Mouse (Mus musculus) olfactory bulb, adult 2 months (tissue): ENCODE measurements around the gene Nudt8. TPM values are rescaled to one million over a fixed set of nuclear protein-coding genes. Genes with fewer than 3 reads are reported as not detected.
"Not testable (repeated sequence)": the region's sequence is repeated elsewhere in the genome, so short reads cannot be mapped to it uniquely, and the experiment has no call there.

ENCODE experiments used
- H3K27ac ChIP-seq: fragments of 200-500 bp; 2 replicates; pipeline ENCODE4 v1.5.1; 2012; ENCODE audit warnings: low read depth, low read length; ENCODE audit not compliant: insufficient read depth
- H3K4me1 ChIP-seq: fragments of 200-500 bp; 2 replicates; pipeline ENCODE4 v1.6.1; 2012; ENCODE audit warnings: low read length; ENCODE audit not compliant: control insufficient read depth, insufficient read depth
- H3K4me3 ChIP-seq: fragments of 200-500 bp; 2 replicates; pipeline ENCODE4 v1.5.1; 2012; ENCODE audit warnings: mild to moderate bottlenecking, low read depth, low read length, moderate library complexity; ENCODE audit not compliant: insufficient read depth
- CTCF ChIP-seq: fragments of 200-500 bp; IDR thresholded peaks from 2 replicates; pipeline ENCODE4 v1.5.1; 2012; ENCODE audit warnings: low read depth, mild to moderate bottlenecking, low read length, moderate library complexity; ENCODE audit not compliant: insufficient read depth
- POLR2A ChIP-seq: fragments of 200-500 bp; IDR thresholded peaks from 2 replicates; pipeline ENCODE4 v1.6.1; 2012; ENCODE audit warnings: mild to moderate bottlenecking, low read depth, low read length, moderate library complexity; ENCODE audit not compliant: insufficient read depth
- WGBS: fragments of 180-500 bp; shearing (Covaris S2); methylation state at CpG from one replicate; pipeline ENCODE4 v1.1.7; 2018; 5-methylcytosine and 5-hydroxymethylcytosine counted together
- polyA plus RNA-seq: library from polyadenylated mRNA; stranded (reverse); fragments of >200 nt; gene quantifications from 2 replicates; pipeline ENCODE4 v1.2.4, GENCODE M21; 2012; ENCODE audit warnings: low replicate concordance; ENCODE audit not compliant: missing spikeins, insufficient read depth, insufficient read length

Gene Nudt8
- not detected in 2 replicates for polyA plus RNA-seq

DNA sequence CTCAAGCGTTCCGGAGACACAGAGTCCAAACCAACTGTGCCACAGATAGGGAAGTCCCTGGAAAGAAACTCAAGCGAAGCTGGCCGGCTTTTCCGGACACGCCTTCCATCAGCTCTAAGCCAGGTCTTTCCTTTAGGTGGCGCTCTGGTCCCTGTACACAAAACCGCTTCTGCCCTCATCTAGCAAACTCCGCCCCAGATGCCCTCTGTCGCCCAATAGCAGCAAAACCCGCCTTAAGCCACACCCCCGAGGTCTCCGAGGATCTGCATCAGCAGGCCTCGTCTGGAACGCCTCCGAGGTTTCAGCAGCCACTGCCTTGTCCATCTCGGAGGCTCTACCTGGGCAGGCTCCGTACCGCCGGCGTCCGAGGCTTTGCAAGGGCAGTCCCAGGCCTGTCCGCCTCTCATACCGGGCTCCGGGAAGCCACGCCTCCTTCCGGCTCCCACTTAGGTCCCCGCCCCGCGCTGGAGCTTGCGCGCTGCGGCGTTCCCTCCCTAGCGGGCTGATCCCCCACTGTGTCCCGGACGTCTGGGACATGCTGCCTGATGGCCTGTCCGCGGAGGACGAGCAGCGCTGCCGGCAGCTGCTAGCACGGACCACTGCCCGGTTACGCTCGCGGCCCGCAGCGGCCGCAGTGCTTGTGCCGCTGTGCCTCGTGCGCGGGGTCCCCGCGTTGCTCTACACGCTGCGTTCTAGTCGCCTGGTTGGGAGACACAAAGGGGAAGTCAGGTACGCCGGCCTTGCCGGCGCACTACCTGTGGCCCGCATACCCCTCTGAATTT is at the start of gene Nudt8, which contains the start of gene Gm49405:
TSS of gene Nudt8 (plus strand) at position 462 of the 782 bp plus-strand sequence.
TSS of gene Gm49405 (plus strand) at position 508 of the 782 bp plus-strand sequence.
- TF ChIP-seq CTCF (peak; percentile 79), POLR2A (peak; percentile 96)
- WGBS = under 1% methylated on average over 64 of the region's 64 CpGs
- H3K27ac ChIP-seq = peak within 1 kb of the TSS; percentile 93

GRCm38 (mm10) chr19:3951461-3951860 is 48.9 kb upstream of the Nudt8 start:
- H3K27ac ChIP-seq = no peak overlapping the region
- TF ChIP-seq POLR2A (no peak), CTCF (no peak)
- no peak overlapping the region for H3K4me3 ChIP-seq
- H3K4me1 ChIP-seq = no peaks in the 10 kb centered on the region

More for the DNA sequence above, at the start of gene Nudt8, which contains the start of gene Gm49405:
- peak within 1 kb of the TSS; percentile 93 for H3K4me3 ChIP-seq
- H3K4me1 ChIP-seq = peaks cover 24% of the 10 kb centered on the region

DNA sequence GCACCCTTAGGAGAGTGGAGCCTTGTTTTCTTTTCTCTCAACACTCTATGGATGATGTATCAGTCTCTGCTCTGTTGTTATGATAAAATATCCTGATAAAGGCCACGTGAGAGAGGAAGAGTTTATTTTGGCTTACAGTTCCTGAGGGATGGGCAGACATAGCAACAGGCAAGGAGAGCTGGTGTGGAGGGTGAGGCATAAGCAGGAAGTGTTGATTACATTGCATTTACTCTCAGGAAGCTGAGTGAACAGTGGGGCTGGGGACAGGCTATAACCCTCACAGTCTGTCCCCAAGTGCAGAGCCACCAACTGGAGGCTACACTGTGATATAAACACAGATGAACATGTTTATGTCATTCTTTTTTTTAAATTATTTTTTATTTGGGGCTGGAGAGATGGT is 48.3 kb upstream of the Nudt8 start:
- H3K4me1 ChIP-seq = no peaks in the 10 kb centered on the region
- no peak overlapping the region for H3K27ac ChIP-seq
- 66% methylated on average over 1 of the region's 1 CpGs for WGBS
- H3K4me3 ChIP-seq = no peak overlapping the region
- TF ChIP-seq CTCF (no peak), POLR2A (no peak)

DNA sequence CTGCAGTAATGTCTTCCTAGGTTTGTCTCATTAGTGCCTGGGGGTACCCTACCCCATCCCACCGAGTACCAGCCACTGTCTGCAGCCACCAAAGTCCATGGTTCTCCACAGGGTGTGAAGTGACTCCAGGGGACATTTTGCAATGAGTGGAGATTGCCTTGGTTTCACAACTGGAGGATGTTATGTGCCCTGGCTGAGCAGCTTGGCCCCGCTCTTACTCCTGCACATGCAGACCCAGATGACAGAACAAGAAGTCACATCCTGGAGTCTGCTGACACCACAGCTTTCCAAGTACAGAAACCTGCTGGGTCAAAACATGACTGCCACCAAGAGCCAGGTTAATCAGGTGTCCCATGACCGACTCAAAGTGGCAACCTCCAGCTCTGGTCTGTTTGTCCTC is 45.3 kb upstream of the Nudt8 start:
- no peak for TF ChIP-seq POLR2A
- TF ChIP-seq CTCF = no peak
- WGBS = 83% methylated on average over 3 of the region's 3 CpGs
- H3K4me3 ChIP-seq = no peak overlapping the region

GRCm38 (mm10) chr19:3955804-3956203 is 44.6 kb upstream of the Nudt8 start:
- Histone ChIP-seq H3K27ac (no peak overlapping the region), H3K4me1 (no peaks in the 10 kb centered on the region), H3K4me3 (no peak overlapping the region)
- WGBS = 69% methylated on average over 4 of the region's 4 CpGs
- TF ChIP-seq POLR2A (no peak), CTCF (no peak)

More for the DNA sequence above, 45.3 kb upstream of the Nudt8 start:
- Histone ChIP-seq H3K27ac (no peak overlapping the region), H3K4me1 (no peaks in the 10 kb centered on the region)

- H3K4me3 ChIP-seq, H3K27ac ChIP-seq, H3K4me1 ChIP-seq: not testable (repeated sequence)
- 87% methylated on average over 5 of the region's 5 CpGs for WGBS
Measured at GRCm38 (mm10) chr19:3957296-3958036, 42.9 kb upstream of the Nudt8 start.

DNA sequence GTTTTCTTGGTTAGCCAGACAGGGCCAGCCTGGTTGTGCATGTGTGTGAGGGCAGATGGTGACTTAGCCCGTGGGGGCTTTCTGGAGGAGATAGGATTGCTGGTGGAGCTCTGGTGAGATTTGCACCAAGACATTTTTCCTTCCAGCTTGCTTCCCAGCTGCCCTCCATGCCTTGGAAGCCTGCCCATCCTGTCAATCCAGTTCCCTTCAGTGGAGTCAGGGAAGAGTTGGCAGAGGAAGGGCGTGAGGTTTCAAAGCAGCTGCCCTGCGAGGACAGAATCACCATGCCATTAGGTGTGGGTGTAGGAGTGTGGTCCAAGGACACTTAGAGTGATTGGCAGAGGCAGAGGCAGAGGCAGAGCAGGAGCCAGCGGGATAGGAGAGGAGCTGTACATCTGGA is 41.9 kb upstream of the Nudt8 start, which contains the start of gene Aldh3b3:
TSS of gene Aldh3b3 (plus strand) at position 176 of the 400 bp plus-strand sequence.
- Histone ChIP-seq H3K4me1 (peaks cover 3% of the 10 kb centered on the region; the same call in 1 of the 2 replicates), H3K27ac (no peak within 1 kb of the TSS), H3K4me3 (no peak within 1 kb of the TSS)
- TF ChIP-seq POLR2A (no peak), CTCF (no peak)
- WGBS = 46% methylated on average over 4 of the region's 4 CpGs

DNA sequence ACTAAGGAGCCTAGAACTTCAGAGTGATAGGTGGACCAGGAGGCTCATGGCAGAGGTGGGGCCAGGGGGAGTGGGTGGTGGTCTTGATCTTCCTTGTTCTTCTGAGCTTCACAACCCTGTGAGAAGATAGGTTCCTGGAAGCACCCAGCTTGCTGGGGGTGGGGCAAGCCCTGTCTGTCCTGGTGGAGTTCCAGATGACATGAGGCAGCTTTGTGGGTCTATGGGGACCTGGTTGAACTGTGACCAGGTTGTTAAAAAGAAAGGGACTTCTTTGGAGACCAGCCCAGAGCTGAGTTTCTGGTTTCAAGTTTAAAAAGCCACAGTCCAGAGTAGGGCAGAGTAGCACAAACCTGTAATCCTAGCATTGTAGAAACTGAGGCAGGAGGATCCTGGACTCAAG is 41.4 kb upstream of the Nudt8 start:
- Histone ChIP-seq H3K4me1 (peaks cover 3% of the 10 kb centered on the region; the same call in 1 of the 2 replicates), H3K4me3 (no peak overlapping the region), H3K27ac (no peak overlapping the region)
- no peak for TF ChIP-seq POLR2A
- TF ChIP-seq CTCF = no peak

- WGBS = 87% methylated on average over 5 of the region's 5 CpGs
- H3K27ac ChIP-seq = no peak overlapping the region
- no peak overlapping the region for H3K4me3 ChIP-seq
- TF ChIP-seq POLR2A (no peak), CTCF (no peak)
- H3K4me1 ChIP-seq = peaks cover 3% of the 10 kb centered on the region; the same call in 1 of the 2 replicates
Measured at GRCm38 (mm10) chr19:3960211-3960610, 40.2 kb upstream of the Nudt8 start.

- H3K4me1 ChIP-seq, H3K27ac ChIP-seq, H3K4me3 ChIP-seq: not testable (repeated sequence)
- 48% methylated on average over 6 of the region's 6 CpGs for WGBS
Measured at GRCm38 (mm10) chr19:3961805-3962204, 38.6 kb upstream of the Nudt8 start.
